Mouse (Mus musculus): Measurements from ENCODE around the gene Becn1. TPM values are rescaled to one million over a fixed set of nuclear protein-coding genes. Genes with fewer than 3 reads are reported as not detected.
A peak's percentile ranks its signal among the peaks of the same experiment; 100 is the strongest.

The Becn1 gene
- polyA plus RNA-seq, 1 experiment from 2014 or later: 203 TPM

GRCm38 (mm10) chr11:101277381-101278222, 24.5 kb downstream of the Becn1 start:
- 75% methylated on average over 12 of the region's 12 CpGs for WGBS
- Histone ChIP-seq H3K27me3 (replicated peaks; ENCODE audit: control insufficient read depth, insufficient read depth, low read length) (no peaks in the 10 kb centered on the region), H3K36me3 (ENCODE audit: control insufficient read depth, insufficient read depth) (no peaks in the 10 kb centered on the region), H3K9me3 (ENCODE audit: control insufficient read depth, low read length) (no peaks in the 10 kb centered on the region), H3K9ac (replicated peaks; ENCODE audit: low read depth, low read length) (peak overlapping the region; percentile 81), H3K4me1 (replicated peaks; ENCODE audit: control insufficient read depth, insufficient read depth, low read length) (peaks cover 24% of the 10 kb centered on the region), H3K27ac (ENCODE audit: low read length) (no peak overlapping the region), H3K4me2 (ENCODE audit: low read length) (peak overlapping the region; percentile 90), H3K4me3 (replicated peaks; ENCODE audit: low read length) (peak overlapping the region; percentile 72)
- no peak for ATAC-seq

DNA sequence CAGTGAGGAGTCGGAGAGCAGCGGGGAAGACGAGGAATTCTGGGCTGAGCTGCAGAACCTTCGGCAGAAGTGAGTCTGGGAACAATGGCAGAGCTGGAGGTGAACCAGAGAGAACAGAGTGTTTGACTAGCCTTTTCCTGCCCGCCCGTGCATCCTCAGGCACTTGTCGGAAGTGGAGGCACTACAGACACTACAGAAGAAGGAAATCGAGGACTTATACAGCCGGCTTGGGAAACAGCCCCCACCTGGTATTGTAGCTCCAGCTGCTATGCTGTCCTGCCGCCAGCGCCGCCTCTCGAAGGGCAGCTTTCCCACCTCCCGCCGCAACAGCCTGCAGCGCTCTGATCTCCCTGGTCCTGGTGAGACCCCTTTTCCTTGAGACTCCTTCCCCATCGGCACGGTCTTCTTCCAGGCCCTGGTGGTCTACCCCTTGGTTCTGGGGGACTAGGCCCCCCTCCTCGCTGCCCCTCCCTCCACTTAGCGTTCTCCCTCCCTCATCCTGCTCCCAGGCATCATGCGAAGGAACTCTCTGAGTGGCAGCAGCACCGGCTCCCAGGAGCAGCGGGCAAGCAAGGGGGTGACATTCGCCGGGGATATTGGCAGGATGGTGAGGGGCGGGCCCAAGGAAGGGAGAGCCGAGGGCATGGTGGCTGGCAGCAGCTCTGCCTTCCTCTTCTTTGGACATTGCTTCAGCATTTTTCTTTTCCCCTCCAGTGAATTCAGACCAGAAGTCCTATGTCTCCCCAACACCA, 25.6 kb downstream of the Becn1 start:
- H3K9me3 ChIP-seq (ENCODE audit: control insufficient read depth, low read length): no peaks in the 10 kb centered on the region
- H3K4me3 ChIP-seq (replicated peaks; ENCODE audit: low read length): no peak overlapping the region
- no peak overlapping the region for H3K9ac ChIP-seq (replicated peaks; ENCODE audit: low read depth, low read length)
- H3K27me3 ChIP-seq (replicated peaks; ENCODE audit: control insufficient read depth, insufficient read depth, low read length): no peaks in the 10 kb centered on the region
- 23% methylated on average over 27 of the region's 27 CpGs for WGBS
- H3K4me2 ChIP-seq (ENCODE audit: low read length): no peak overlapping the region
- no peak overlapping the region for H3K27ac ChIP-seq (ENCODE audit: low read length)
- no peak for ATAC-seq
- no peaks in the 10 kb centered on the region for H3K36me3 ChIP-seq (ENCODE audit: control insufficient read depth, insufficient read depth)
- H3K4me1 ChIP-seq (replicated peaks; ENCODE audit: control insufficient read depth, insufficient read depth, low read length): peaks cover 24% of the 10 kb centered on the region

DNA sequence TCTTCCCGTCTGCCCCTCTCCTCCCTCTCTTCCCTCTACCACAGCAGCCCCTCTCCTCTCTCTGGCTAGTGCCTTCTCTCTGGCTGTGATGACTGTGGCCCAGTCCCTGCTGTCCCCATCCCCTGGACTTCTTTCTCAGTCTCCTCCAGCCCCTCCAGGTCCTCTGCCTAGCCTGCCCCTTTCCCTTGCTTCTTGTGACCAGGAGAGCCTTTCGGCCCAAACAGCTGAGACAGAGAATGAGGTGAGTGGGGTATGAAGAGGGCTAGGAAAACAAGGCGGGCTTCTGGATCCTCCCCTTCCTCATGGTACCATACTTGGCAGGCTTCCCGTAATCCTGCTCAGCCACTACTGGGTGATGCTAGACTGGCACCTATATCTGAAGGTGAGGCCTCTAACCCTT, 26.8 kb downstream of the Becn1 start:
- no peaks in the 10 kb centered on the region for H3K9me3 ChIP-seq (ENCODE audit: control insufficient read depth, low read length)
- no peak overlapping the region for H3K4me3 ChIP-seq (replicated peaks; ENCODE audit: low read length)
- no peak overlapping the region for H3K4me2 ChIP-seq (ENCODE audit: low read length)
- H3K9ac ChIP-seq (replicated peaks; ENCODE audit: low read depth, low read length): no peak overlapping the region
- H3K36me3 ChIP-seq (ENCODE audit: control insufficient read depth, insufficient read depth): no peaks in the 10 kb centered on the region
- H3K27ac ChIP-seq (ENCODE audit: low read length): no peak overlapping the region
- ATAC-seq: no peak
- WGBS: 59% methylated on average over 4 of the region's 4 CpGs
- H3K4me1 ChIP-seq (replicated peaks; ENCODE audit: control insufficient read depth, insufficient read depth, low read length): peaks cover 24% of the 10 kb centered on the region
- no peaks in the 10 kb centered on the region; the same call in 1 of the 2 replicates for H3K27me3 ChIP-seq (replicated peaks; ENCODE audit: control insufficient read depth, insufficient read depth, low read length)

DNA sequence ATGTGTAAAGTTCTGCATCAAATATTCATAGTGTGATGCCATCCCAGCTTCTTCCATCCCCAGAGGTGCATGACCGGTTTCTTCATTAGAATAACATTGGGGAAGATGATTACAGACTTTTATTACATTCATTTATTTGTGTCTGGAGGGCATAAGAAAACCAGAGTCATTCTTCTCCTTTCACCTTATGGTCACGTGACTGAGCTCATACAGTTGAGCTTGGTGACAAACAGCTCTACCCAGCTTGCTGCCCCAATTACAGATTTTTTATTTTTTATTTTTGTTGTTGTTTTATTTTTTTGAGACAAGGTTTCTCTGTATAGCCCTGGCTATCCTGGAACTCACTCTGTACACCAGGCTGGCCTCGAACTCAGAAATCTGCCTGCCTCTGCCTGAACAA, 29.6 kb downstream of the Becn1 start:
- Histone ChIP-seq H3K9ac (replicated peaks; ENCODE audit: low read depth, low read length) (no peak overlapping the region), H3K4me1 (replicated peaks; ENCODE audit: control insufficient read depth, insufficient read depth, low read length) (peaks cover 11% of the 10 kb centered on the region), H3K4me3 (replicated peaks; ENCODE audit: low read length) (no peak overlapping the region), H3K9me3 (ENCODE audit: control insufficient read depth, low read length) (no peaks in the 10 kb centered on the region), H3K36me3 (ENCODE audit: control insufficient read depth, insufficient read depth) (no peaks in the 10 kb centered on the region), H3K4me2 (ENCODE audit: low read length) (no peak overlapping the region), H3K27me3 (replicated peaks; ENCODE audit: control insufficient read depth, insufficient read depth, low read length) (no peaks in the 10 kb centered on the region; the same call in 1 of the 2 replicates), H3K27ac (ENCODE audit: low read length) (no peak overlapping the region)
- ATAC-seq: no peak
- WGBS: 94% methylated on average over 3 of the region's 3 CpGs

DNA sequence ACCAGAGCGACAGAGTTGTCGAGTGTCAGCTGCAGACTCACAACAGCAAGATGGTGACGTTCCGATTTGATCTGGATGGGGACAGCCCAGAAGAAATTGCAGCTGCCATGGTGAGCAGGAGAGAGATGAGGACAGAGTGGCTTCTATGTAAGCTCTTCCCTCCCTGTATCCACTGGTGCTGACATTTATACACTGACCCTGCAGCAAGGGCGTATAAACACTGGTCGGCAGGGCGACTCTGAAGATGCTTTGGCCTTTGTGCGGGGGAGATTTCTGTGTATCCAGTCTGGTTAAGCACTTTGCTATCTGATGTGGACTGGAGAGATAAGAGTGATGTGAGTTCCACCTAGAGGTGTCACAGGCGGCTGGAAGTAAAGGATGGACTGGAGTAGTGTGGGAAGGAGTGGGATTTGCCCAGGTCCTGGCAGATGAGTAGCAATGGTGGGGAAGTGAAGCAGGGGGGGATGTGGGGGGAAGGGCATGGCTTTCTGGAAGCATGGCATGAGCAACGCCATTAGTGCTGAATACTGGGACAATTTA, 32.4 kb downstream of the Becn1 start:
- H3K36me3 ChIP-seq (ENCODE audit: control insufficient read depth, insufficient read depth): no peaks in the 10 kb centered on the region
- 33% methylated on average over 10 of the region's 10 CpGs for WGBS
- peaks cover 7% of the 10 kb centered on the region for H3K4me1 ChIP-seq (replicated peaks; ENCODE audit: control insufficient read depth, insufficient read depth, low read length)
- H3K9me3 ChIP-seq (ENCODE audit: control insufficient read depth, low read length): no peaks in the 10 kb centered on the region
- H3K9ac ChIP-seq (replicated peaks; ENCODE audit: low read depth, low read length): no peak overlapping the region
- no peak overlapping the region for H3K27ac ChIP-seq (ENCODE audit: low read length)
- H3K4me2 ChIP-seq (ENCODE audit: low read length): no peak overlapping the region
- H3K27me3 ChIP-seq (replicated peaks; ENCODE audit: control insufficient read depth, insufficient read depth, low read length): peaks cover 12% of the 10 kb centered on the region
- no peak overlapping the region for H3K4me3 ChIP-seq (replicated peaks; ENCODE audit: low read length)
- ATAC-seq: no peak

- Histone ChIP-seq H3K9me3 (ENCODE audit: control insufficient read depth, low read length) (no peaks in the 10 kb centered on the region), H3K4me2 (ENCODE audit: low read length) (peak overlapping the region; percentile 58; the same call in 1 of the 2 replicates), H3K4me1 (replicated peaks; ENCODE audit: control insufficient read depth, insufficient read depth, low read length) (peaks cover 12% of the 10 kb centered on the region), H3K36me3 (ENCODE audit: control insufficient read depth, insufficient read depth) (no peaks in the 10 kb centered on the region), H3K9ac (replicated peaks; ENCODE audit: low read depth, low read length) (no peak overlapping the region), H3K27me3 (replicated peaks; ENCODE audit: control insufficient read depth, insufficient read depth, low read length) (peaks cover 38% of the 10 kb centered on the region), H3K27ac (ENCODE audit: low read length) (no peak overlapping the region), H3K4me3 (replicated peaks; ENCODE audit: low read length) (no peak overlapping the region)
- WGBS: 16% methylated on average over 6 of the region's 6 CpGs
- ATAC-seq: no peak
These were observed 36.2 kb downstream of the Becn1 start for GRCm38 (mm10) chr11:101265906-101266305.

DNA sequence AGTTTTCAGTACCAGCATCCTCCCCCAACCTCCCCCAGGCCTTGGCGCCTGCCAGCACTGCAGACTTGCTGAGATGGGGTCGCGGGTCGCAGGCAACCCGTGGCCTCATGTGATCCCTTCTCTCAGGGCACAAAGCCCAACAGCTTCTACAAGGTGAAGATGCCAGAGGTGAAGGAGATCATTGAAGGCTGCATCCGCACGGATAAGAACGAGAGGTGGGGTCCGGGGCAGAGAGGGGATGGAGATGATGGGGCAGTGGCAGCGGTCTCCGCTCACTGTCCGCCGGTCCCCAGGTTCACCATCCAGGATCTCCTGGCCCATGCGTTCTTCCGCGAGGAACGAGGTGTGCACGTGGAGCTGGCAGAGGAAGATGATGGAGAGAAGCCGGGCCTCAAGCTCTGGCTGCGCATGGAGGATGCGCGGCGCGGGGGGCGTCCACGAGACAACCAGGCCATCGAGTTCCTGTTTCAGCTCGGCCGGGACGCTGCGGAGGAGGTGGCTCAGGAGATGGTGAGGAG, 37.1 kb downstream of the Becn1 start:
- no peaks in the 10 kb centered on the region for H3K9me3 ChIP-seq (ENCODE audit: control insufficient read depth, low read length)
- peak overlapping the region; percentile 29 for H3K4me3 ChIP-seq (replicated peaks; ENCODE audit: low read length)
- no peak for ATAC-seq
- peak overlapping the region; percentile 58 for H3K4me2 ChIP-seq (ENCODE audit: low read length)
- WGBS: 2% methylated on average over 31 of the region's 31 CpGs
- peaks cover 38% of the 10 kb centered on the region for H3K27me3 ChIP-seq (replicated peaks; ENCODE audit: control insufficient read depth, insufficient read depth, low read length)
- no peak overlapping the region for H3K27ac ChIP-seq (ENCODE audit: low read length)
- peak overlapping the region; percentile 38 for H3K9ac ChIP-seq (replicated peaks; ENCODE audit: low read depth, low read length)
- H3K4me1 ChIP-seq (replicated peaks; ENCODE audit: control insufficient read depth, insufficient read depth, low read length): peaks cover 21% of the 10 kb centered on the region
- no peaks in the 10 kb centered on the region for H3K36me3 ChIP-seq (ENCODE audit: control insufficient read depth, insufficient read depth)

GRCm38 (mm10) chr11:101263989-101264280, 38.2 kb downstream of the Becn1 start:
- Histone ChIP-seq H3K4me3 (replicated peaks; ENCODE audit: low read length) (no peak overlapping the region), H3K27ac (ENCODE audit: low read length) (no peak overlapping the region), H3K4me1 (replicated peaks; ENCODE audit: control insufficient read depth, insufficient read depth, low read length) (peaks cover 25% of the 10 kb centered on the region), H3K27me3 (replicated peaks; ENCODE audit: control insufficient read depth, insufficient read depth, low read length) (peaks cover 41% of the 10 kb centered on the region), H3K9me3 (ENCODE audit: control insufficient read depth, low read length) (no peaks in the 10 kb centered on the region), H3K36me3 (ENCODE audit: control insufficient read depth, insufficient read depth) (no peaks in the 10 kb centered on the region), H3K9ac (replicated peaks; ENCODE audit: low read depth, low read length) (no peak overlapping the region), H3K4me2 (ENCODE audit: low read length) (no peak overlapping the region)
- 7% methylated on average over 3 of the region's 3 CpGs for WGBS
- ATAC-seq: no peak

Measured in forebrain, embryonic 16.5 days (tissue).